Comparison of ENCODE assay signal across 20 mouse cellular contexts in the genomic region with DNA sequence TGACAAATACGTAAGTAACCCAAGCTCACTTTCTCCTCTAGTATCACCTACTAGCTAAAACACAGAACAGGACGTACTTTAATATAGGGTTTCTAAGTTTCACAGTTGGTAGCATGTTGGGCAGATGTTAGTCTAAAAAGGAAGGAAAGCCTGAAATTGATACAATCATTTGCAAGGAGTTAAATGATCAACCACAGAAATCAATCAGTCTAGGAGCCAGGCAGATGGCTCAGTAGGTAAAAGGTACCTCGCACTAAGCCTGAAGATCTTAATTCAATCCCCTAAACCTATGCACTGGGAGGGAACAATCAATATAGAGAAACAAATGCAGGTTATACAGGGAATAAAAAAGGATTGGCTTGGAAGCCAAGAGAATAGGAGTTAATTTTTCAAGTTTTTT.
"Had no signal": no experiment of that assay in that cellular context is flagged by ENCODE, and none has a peak within 500 bp of the region (broad histone marks: within the 10 kb centered on the region; RNA-seq: fewer than 3 reads in every experiment).

No protein-coding gene starts in this region.

- H3K27ac ChIP-seq: lung, embryonic 15.5 days; midbrain, embryonic 10.5 days; midbrain, embryonic 12.5 days; neural tube, embryonic 13.5 days; neural tube, embryonic 15.5 days had no signal

- H3K9ac ChIP-seq: lung, embryonic 15.5 days; midbrain, embryonic 12.5 days; neural tube, embryonic 13.5 days; neural tube, embryonic 15.5 days had no signal

- H3K4me2 ChIP-seq: lung, embryonic 15.5 days; midbrain, embryonic 12.5 days; neural tube, embryonic 13.5 days; neural tube, embryonic 15.5 days had no signal

- H3K4me3 ChIP-seq: lung, embryonic 15.5 days; midbrain, embryonic 10.5 days; midbrain, embryonic 12.5 days; myocyte; neural tube, embryonic 13.5 days; neural tube, embryonic 15.5 days had no signal

- H3K9me3 ChIP-seq: lung, embryonic 15.5 days; midbrain, embryonic 10.5 days; midbrain, embryonic 12.5 days; neural tube, embryonic 13.5 days; neural tube, embryonic 15.5 days had no signal

- DNase-seq: lung, adult 2 months; lung, postnatal 14 days; lung, postnatal 4 days; midbrain, embryonic 14.5 days; retina, postnatal 1 day; right cerebral cortex, adult 18-20 months; right cerebral cortex, postnatal 25 days; right cerebral cortex, postnatal 4 days; spleen, adult 18-20 months; thymus, adult 18-20 months; thymus, postnatal 14 days; thymus, postnatal 36 days had no signal

- H3K36me3 ChIP-seq: lung, embryonic 15.5 days; midbrain, embryonic 10.5 days; midbrain, embryonic 12.5 days; neural tube, embryonic 13.5 days; neural tube, embryonic 15.5 days had no signal

- H3K4me1 ChIP-seq: neural tube, embryonic 15.5 days had no signal

- ATAC-seq: lung, postnatal 0 days; midbrain, embryonic 16.5 days had no signal

- H3K27me3 ChIP-seq: lung, embryonic 15.5 days; neural tube, embryonic 13.5 days; neural tube, embryonic 15.5 days had no signal
